Mouse (Mus musculus) forebrain, embryonic 14.5 days (tissue): ENCODE measurements around the gene Mdc1. TPM values are rescaled to one million over a fixed set of nuclear protein-coding genes. Genes with fewer than 3 reads are reported as not detected.

Source experiments
- ATAC-seq: fragments of 200-750 bp; cut with Nextera tagmentation; 2 replicates; pipeline ENCODE4 v1.8.0; 2017; ENCODE audit warnings: mild to moderate bottlenecking, moderate library complexity
- DNase-seq: peaks from one replicate; pipeline ENCODE4 v3.0.0-alpha.2; 2015; ENCODE audit warnings: low spot score
- H3K27ac ChIP-seq: fragments of 300-500 bp; sonication (generic); 2 replicates; pipeline ENCODE4 v1.5.1; 2014; ENCODE audit warnings: low read depth, mild to moderate bottlenecking, control low read depth, low read length, moderate library complexity
- H3K27me3 ChIP-seq: fragments of 300-500 bp; sonication (generic); replicated peaks from 2 replicates; pipeline ENCODE4 v1.6.1; 2014; ENCODE audit warnings: low read length, control low read depth, mixed read lengths; ENCODE audit not compliant: control insufficient read depth, insufficient read depth
- H3K36me3 ChIP-seq: fragments of 300-500 bp; sonication (generic); 2 replicates; pipeline ENCODE4 v1.6.1; 2014; ENCODE audit warnings: low read length, control low read depth; ENCODE audit not compliant: control insufficient read depth, insufficient read depth
- H3K4me1 ChIP-seq: fragments of 300-500 bp; sonication (generic); 2 replicates; pipeline ENCODE4 v1.6.1; 2014; ENCODE audit warnings: antibody characterized with exemption, low read length, control low read depth; ENCODE audit not compliant: control insufficient read depth, insufficient read depth
- H3K4me2 ChIP-seq: fragments of 300-500 bp; sonication (generic); 2 replicates; pipeline ENCODE4 v1.6.1; 2014; ENCODE audit warnings: mild to moderate bottlenecking, control low read depth, low read length
- H3K4me3 ChIP-seq: fragments of 300-500 bp; sonication (generic); 2 replicates; pipeline ENCODE4 v1.5.1; 2014; ENCODE audit warnings: low read depth, low read length, control low read depth
- H3K9ac ChIP-seq: fragments of 300-500 bp; sonication (generic); 2 replicates; pipeline ENCODE4 v1.6.1; 2014; ENCODE audit warnings: mild to moderate bottlenecking, low read length, control low read depth, moderate library complexity
- H3K9me3 ChIP-seq: fragments of 300-500 bp; sonication (generic); replicated peaks from 2 replicates; pipeline ENCODE4 v1.6.1; 2016; ENCODE audit warnings: low read length, control low read depth, mixed read lengths; ENCODE audit not compliant: control insufficient read depth
- WGBS: fragments of 180-500 bp; shearing (Covaris S2); extraction: QIAGEN DNeasy Blood & Tissue Kit; methylation state at CpG from one replicate; pipeline ENCODE4 v1.1.7; 2014; 5-methylcytosine and 5-hydroxymethylcytosine counted together
- polyA plus RNA-seq: library from polyadenylated mRNA; unstranded; fragments of >200 nt; fragmentation: Nextera tagmentation; extraction: Ambion mirVana; gene quantifications from 2 replicates; pipeline ENCODE4 v1.2.1, GENCODE M21; 2014

The Mdc1 gene
- polyA plus RNA-seq, 1 experiment from 2014 or later: 14.4 TPM

DNA sequence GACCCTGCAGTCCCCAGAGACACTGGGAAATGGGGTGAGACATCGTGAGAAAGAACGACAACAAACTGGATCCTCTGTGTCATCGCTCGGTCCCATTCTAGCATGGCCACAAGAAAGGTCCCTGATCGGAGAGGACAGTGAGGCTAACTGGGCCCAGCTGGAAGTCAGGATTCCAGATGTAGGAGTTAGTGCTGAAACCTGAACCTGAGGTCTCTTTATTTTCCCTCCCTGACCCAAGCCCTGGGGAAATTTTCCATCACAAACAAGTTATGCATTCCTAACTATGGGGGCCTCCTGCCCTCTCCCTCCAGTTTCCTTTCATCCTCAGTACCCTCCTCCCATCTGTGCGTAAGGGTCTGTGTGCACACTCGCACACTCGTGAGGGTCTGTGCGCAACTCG lies 24.1 kb upstream of the Mdc1 start:
- Histone ChIP-seq H3K9ac (no peak overlapping the region), H3K36me3 (no peaks in the 10 kb centered on the region), H3K27me3 (no peaks in the 10 kb centered on the region; the same call in 1 of the 2 replicates), H3K4me3 (no peak overlapping the region), H3K4me2 (no peak overlapping the region), H3K4me1 (peaks cover 16% of the 10 kb centered on the region), H3K9me3 (no peaks in the 10 kb centered on the region), H3K27ac (no peak overlapping the region)
- 63% methylated on average over 10 of the region's 10 CpGs for WGBS
- DNase-seq (no peak), ATAC-seq (no peak)

DNA sequence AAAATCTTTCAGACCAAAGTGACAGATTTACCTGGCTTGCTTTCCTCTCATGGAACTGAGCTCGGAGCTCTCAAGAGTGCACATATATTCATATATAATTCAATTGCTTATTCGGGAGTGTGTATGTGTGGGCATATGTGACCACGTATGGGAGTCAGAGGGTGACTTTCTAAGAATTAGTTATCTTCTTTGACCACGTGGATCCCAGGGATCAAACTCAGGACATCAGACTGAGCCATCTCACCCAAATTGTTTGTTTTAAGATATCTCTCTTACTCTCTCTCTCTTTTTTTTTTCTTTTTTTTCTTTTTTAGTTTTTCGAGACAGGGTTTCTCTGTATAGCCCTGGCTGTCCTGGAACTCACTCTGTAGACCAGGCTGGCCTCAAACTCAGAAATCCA lies 21.2 kb upstream of the Mdc1 start:
- WGBS: 82% methylated on average over 5 of the region's 5 CpGs

DNA sequence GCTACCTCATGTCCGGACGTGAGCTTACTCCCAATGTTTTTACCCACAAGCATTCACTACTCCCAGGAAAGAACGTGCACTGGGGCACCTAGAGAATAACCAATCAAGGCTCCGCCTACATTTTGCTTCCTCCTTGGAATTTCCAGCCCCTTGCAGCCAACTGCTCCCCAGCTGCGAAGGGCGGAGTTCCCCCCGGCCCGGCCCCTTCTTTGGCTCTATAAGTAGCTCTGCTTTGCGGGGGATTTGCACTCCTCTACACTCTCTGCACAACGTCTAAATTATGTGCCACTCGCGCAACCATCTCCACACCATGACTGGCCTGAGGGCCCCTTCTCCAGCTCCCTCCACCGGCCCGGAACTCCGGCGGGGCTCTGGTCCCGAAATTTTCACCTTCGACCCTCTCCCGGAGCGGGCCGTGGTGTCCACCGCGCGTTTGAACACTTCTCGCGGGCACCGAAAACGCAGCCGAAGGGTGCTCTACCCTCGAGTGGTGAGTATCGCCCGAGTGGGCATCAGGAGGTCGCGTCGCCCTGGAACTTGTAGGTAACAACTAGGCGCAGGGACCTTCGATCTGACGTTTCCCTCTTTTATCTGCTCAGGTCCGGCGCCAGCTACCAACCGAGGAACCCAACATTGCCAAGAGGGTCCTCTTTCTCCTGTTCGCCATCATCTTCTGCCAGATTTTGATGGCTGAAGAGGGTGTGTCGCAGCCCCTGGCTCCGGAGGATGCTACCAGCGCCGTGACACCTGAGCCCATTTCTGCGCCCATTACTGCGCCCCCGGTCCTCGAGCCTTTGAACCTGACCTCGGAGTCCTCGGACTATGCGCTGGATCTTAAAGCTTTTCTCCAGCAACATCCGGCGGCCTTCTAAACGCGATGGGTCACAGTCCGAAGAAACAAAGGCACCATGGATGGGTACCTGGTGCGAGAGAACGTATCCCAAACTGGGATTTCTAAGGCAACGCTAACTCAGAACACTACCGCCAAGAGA lies 19.6 kb upstream of the Mdc1 start, which contains the start of gene Ier3:
Ier3 (plus strand) TSS at position 246 of the 992 bp plus-strand sequence.
- H3K9ac ChIP-seq: peak within 1 kb of the TSS; percentile 61
- peak within 1 kb of the TSS; percentile 54 for H3K4me3 ChIP-seq
- H3K9me3 ChIP-seq: no peaks in the 10 kb centered on the region
- ATAC-seq (peak; percentile 38), DNase-seq (peak; percentile 85)
- H3K27ac ChIP-seq: no peak within 1 kb of the TSS; the same call in 1 of the 2 replicates
- H3K27me3 ChIP-seq: no peaks in the 10 kb centered on the region; the same call in 1 of the 2 replicates
- H3K4me1 ChIP-seq: peaks cover 16% of the 10 kb centered on the region
- 1% methylated on average over 62 of the region's 62 CpGs for WGBS
- peak within 1 kb of the TSS; percentile 93 for H3K4me2 ChIP-seq
- peaks cover 8% of the 10 kb centered on the region for H3K36me3 ChIP-seq

More for the DNA sequence above, 21.2 kb upstream of the Mdc1 start:
- no peak for DNase-seq
- Histone ChIP-seq H3K9me3 (no peaks in the 10 kb centered on the region), H3K27ac (no peak overlapping the region), H3K4me2 (no peak overlapping the region), H3K9ac (no peak overlapping the region), H3K4me1 (peaks cover 16% of the 10 kb centered on the region), H3K27me3 (no peaks in the 10 kb centered on the region; the same call in 1 of the 2 replicates), H3K4me3 (no peak overlapping the region), H3K36me3 (no peaks in the 10 kb centered on the region)
- no peak for ATAC-seq

DNA sequence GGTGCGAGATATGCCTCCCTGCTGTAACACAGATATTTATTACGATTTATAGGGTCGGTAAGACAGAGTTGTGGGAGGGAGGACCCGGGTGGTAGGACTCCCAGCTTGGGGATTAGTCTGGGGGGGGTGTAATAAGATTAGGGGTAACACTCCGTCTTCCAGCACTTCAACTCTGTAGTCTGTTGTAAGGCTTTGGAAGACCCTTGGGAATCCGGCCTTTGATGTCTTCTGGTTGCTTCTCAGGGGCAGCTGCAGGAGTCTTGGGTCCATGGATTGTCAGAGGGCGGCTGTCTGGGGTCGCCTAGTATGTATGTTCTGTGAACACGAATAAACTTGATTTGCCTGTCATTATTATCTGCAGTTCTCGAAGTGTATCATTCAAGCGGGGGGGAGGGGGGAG lies 18.8 kb upstream of the Mdc1 start:
- 0 out of 2 replicates have a peak overlapping the region, but pooled peaks have one; percentile 73 for H3K27ac ChIP-seq
- peak overlapping the region; percentile 54 for H3K4me3 ChIP-seq
- DNase-seq (no peak), ATAC-seq (no peak; the same call in 1 of the 2 replicates)
- WGBS: 3% methylated on average over 11 of the region's 11 CpGs
- peak overlapping the region; percentile 61 for H3K9ac ChIP-seq
- H3K4me2 ChIP-seq: peak overlapping the region; percentile 93
- peaks cover 16% of the 10 kb centered on the region for H3K36me3 ChIP-seq
- H3K4me1 ChIP-seq: peaks cover 16% of the 10 kb centered on the region
- no peaks in the 10 kb centered on the region; the same call in 1 of the 2 replicates for H3K27me3 ChIP-seq
- no peaks in the 10 kb centered on the region for H3K9me3 ChIP-seq

DNA sequence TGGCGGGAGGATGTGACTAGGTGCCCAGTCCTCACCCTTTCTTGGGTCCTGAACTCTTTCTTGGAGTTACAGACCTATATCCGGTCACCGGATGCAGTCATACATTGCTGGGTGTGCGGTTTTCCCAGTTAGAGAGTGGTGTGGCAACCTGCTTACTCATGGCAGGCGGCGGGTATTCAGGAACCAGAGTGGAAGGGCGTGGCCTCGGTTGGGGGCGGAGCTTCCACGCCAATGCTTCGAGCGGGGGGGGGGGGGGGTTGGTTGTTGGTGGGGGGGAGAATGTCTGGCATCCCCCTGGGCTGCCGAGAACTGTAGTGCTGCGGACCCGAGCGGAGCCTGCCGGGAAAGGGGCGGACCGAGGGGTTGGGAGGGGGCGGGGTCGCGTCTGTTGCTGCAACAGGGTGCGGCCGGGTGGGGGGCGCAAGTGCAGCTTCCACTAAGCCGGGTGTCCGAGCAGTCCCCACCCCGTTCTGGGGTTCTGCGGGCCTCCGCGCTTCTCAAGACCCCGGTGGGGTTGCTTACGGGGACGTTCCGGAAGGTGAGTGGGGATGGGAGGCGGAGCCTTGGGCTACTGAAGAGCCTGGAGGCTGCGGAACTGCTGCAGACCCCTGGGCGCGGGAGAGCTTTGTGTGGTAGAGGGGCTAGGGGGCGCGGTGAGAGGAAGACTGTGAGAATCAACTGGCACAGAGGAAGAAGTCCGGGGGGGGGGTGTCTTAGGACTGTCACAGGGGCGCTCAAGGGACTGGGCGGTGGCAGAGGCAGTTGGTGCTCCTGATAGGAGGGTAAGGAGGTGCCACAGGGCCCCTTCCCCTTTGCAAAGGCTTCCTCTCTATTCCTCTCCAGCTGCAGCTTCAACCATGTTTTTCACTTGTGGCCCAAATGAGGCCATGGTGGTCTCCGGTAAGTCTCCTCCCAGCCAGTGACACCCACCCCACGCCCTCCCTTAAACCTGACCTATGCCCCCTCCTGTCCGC lies 18.1 kb upstream of the Mdc1 start, which contains the start of gene Flot1:
Flot1 (plus strand) TSS at position 267 of the 974 bp plus-strand sequence.
- H3K9me3 ChIP-seq: no peaks in the 10 kb centered on the region
- H3K4me1 ChIP-seq: peaks cover 16% of the 10 kb centered on the region
- peak within 1 kb of the TSS; percentile 54 for H3K4me3 ChIP-seq
- H3K27me3 ChIP-seq: no peaks in the 10 kb centered on the region; the same call in 1 of the 2 replicates
- ATAC-seq: peak; percentile 91
- peak; percentile 92 for DNase-seq
- peaks cover 23% of the 10 kb centered on the region for H3K36me3 ChIP-seq
- H3K9ac ChIP-seq: peak within 1 kb of the TSS; percentile 70
- peak within 1 kb of the TSS; percentile 93 for H3K4me2 ChIP-seq
- WGBS: under 1% methylated on average over 39 of the region's 47 CpGs
- peak within 1 kb of the TSS; percentile 73 for H3K27ac ChIP-seq

DNA sequence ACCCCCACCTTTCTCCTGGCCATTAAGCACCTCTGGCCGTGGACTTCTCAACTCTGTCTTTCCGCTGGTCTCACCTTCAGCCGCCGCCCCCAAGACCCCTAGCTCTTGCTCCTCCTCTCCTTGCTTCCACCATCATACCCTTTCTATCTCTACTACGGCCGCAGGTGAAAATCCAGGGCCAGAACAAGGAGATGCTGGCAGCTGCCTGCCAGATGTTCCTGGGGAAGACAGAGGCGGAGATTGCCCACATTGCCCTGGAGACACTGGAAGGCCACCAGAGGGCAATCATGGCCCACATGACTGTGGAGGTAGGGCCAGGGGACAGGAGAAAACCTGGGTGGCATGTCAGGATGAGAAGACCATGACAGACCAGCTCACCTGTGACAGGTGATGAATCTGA lies 16.9 kb upstream of the Mdc1 start:
- H3K27ac ChIP-seq: 0 out of 2 replicates have a peak overlapping the region, but pooled peaks have one; percentile 73
- H3K9me3 ChIP-seq: no peaks in the 10 kb centered on the region
- peaks cover 26% of the 10 kb centered on the region for H3K36me3 ChIP-seq
- H3K4me3 ChIP-seq: no peak overlapping the region
- peaks cover 16% of the 10 kb centered on the region for H3K4me1 ChIP-seq
- H3K27me3 ChIP-seq: no peaks in the 10 kb centered on the region; the same call in 1 of the 2 replicates
- no peak for ATAC-seq
- WGBS: 72% methylated on average over 7 of the region's 7 CpGs
- peak overlapping the region; percentile 70; the same call in 1 of the 2 replicates for H3K9ac ChIP-seq
- no peak for DNase-seq
- peak overlapping the region; percentile 93 for H3K4me2 ChIP-seq

DNA sequence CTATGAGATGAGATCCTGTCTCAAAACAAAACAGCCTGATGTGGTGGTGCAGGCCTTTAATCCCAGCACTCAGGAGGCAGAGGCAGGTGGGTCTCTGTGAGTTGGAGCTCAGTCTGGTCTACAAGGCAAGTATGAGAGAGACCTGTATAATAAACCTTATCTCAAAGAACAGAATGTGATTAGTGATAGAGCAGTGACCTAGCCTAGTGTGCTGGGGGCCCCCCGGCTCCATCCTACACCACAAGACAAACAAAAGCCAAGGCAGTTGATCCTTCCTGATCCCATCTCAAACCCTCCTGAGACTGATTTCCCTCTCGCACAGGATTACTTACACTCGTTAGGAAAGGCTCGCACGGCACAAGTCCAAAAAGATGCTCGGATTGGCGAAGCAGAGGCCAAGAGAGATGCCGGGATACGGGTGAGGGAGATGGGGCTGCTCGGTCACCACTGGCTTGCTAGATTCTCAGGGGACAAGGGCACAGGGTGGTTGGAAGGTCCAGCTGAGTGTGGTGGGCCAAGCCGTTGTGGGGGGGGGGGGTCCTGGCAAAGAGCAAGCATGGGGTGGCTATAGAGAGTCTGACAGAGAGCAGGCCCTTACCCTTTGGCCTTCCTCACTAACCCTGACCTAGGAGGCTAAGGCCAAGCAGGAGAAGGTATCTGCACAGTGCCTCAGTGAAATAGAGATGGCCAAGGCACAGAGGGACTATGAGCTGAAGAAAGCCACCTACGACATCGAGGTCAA lies 16.0 kb upstream of the Mdc1 start:
- Histone ChIP-seq H3K27ac (no peak overlapping the region), H3K9ac (no peak overlapping the region), H3K4me1 (peaks cover 16% of the 10 kb centered on the region), H3K4me3 (no peak overlapping the region), H3K4me2 (no peak overlapping the region), H3K9me3 (no peaks in the 10 kb centered on the region), H3K36me3 (peaks cover 29% of the 10 kb centered on the region), H3K27me3 (no peaks in the 10 kb centered on the region; the same call in 1 of the 2 replicates)
- no peak for DNase-seq
- 90% methylated on average over 13 of the region's 13 CpGs for WGBS
- no peak for ATAC-seq
